Mouse (Mus musculus): Measurements from ENCODE around the gene Slx1b.

DNA sequence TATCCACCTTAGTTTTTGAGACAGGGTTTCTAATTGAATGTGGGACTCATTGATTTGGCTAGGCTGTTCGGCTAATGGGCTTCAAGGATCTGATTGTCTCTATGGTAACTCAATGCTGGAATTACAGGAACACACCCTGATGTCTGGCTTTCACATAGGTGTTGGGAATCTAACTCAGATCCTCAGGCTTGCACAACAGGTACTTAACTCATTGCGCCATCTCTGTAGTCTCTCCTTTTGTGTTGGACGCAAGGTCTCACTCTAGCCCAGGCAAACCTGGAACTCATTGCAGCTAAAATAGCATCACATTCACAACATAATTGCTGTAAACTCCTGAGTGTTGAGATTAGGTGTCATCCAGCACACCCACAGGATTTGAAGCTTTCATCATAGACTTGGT is 25.4 kb downstream of the Slx1b start:
- no peak for TF ChIP-seq POLR2A (IDR thresholded peaks at IDR 0.05; ENCODE audit: control insufficient read depth, low read depth, low read length)
- TF ChIP-seq CTCF (IDR thresholded peaks at IDR 0.05; ENCODE audit: control insufficient read depth, insufficient read depth, insufficient replicate concordance, low read depth, low read length) = no peak

All from testis, adult 2 months (tissue).